Mouse (Mus musculus) heart, adult 18-20 months (tissue): ENCODE measurements around the gene Cort. TPM values are rescaled to one million over a fixed set of nuclear protein-coding genes. Genes with fewer than 3 reads are reported as not detected.

Source experiments
- DNase-seq, 2 experiments: peaks; one replicate each; pipeline ENCODE4 v3.0.0; 2021 to 2022; ENCODE audit warnings: mixed read lengths in 1 of 2
- total RNA-seq, 2 experiments: library from RNA; stranded (reverse); gene quantifications; 2 replicates each; pipeline ENCODE4 v1.2.3; 2021

Gene Cort
- total RNA-seq, 2 experiments from 2014 or later, result not detected

DNA sequence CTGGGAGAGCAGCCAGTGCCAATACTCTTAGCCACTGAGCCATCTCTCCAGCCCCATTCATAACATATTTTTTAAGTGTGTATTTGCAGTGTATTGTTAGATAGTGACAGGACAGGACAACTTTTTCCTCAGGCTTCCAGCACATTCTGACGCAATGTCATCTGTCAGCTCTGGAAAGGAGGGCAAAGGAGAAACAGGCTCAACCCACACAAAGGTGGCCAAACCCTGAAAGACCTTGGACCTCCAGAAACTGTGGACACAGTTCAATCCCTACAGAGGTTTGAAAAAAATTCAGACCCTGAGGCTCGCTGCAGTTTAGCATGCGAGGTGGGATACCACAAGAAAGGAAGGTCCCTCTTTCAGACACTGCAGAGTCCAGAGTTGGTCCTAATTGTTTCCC, 28.6 kb downstream of the Cort start:
- no peak for DNase-seq

DNA sequence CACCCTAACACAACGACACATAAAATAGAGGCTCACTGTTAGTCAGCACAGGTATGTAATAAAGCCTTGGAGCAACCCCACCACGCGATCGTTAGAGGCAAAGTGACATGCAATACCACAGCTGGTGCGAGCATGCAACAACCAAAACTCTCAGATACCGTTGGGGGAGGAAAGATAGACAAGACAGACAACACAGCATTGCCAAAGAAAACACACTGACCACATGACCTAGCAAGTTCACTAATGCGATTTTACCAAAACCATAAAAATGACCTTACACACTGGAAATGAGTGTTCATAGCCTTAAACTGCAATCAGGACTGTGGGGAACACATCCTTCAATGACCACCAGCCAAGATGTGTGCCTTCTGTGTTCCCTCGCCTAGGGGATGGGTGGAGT, 35.2 kb downstream of the Cort start:
- DNase-seq, result no peak

DNA sequence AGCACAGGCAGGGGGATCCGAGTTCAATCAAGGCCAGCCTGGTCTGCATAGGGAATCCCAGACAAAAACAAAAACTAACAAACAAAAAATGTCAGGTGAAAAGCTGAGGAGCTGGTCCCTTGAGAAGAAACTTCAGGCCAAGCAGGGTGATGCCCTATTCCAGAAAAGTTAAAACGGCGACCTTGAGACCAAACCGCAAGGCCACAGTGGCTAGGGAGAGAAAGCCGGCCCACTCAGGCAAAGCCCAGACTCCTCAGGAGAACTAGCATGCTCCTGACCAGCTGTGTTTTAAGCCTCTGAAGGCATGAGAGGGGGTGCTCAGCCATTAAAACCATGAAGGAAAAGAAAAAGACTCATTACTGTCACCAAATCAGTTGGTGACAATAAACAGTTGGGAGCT, 41.2 kb downstream of the Cort start:
- DNase-seq, result no peak

DNA sequence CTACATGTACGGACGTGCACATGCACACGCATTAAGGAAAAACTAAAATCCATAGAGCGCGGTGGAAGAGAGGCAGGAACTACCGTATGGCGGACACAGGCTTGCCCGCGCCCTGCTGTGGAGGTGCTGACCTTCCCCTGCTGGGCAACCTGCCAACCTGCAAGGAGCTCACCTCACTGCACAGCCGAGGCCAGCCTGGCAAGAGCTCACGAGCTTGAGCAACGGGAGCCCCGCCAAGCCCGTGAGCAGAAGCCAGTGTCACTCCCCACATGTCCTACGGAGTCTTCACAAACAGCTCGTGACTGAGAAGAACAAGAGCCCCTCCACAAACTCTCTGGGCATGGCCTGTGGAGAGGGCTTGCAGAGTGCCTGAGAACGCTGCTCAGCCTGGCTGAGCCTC, 45.0 kb downstream of the Cort start:
- peak; percentile 82 to 87 for DNase-seq

DNA sequence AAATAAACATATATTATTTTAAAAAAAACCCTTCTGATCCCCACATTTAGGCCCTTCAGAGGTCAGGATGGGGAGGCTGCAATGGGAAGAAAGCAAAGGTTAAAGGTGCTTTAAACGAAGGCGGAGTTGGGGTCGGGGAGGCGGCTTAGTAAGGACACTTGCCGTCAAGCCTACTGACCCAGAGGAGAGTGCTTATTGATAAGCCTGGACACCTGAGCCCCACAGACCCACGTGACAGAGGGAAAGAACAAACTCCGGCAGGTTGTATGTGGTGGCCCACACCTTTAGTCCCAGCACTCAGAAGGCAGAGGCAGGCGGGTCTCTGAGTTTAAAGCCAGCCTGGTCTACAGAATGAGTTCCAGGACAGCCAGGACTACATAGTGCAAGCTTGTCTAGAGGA, 46.5 kb downstream of the Cort start:
- no peak for DNase-seq

DNA sequence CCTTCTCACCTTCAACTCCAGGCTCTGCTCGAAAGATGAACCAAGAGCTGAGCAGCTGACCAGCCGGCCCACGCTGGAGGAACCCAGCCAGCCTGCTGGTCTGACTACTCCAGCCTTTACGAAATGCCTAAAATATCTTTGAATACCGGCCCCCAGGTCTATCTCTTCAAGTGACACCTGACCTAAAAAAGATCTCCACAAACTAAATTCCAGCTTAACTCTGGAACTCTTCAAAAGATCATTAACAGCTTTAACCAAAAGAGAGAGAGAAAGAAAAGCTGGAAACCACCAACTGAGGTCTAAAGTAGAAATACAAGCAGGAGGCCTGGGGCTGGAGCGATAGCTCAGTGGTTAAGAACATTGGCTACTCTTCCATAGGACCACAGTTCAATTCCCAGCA, 46.9 kb downstream of the Cort start:
- no peak for DNase-seq

DNA sequence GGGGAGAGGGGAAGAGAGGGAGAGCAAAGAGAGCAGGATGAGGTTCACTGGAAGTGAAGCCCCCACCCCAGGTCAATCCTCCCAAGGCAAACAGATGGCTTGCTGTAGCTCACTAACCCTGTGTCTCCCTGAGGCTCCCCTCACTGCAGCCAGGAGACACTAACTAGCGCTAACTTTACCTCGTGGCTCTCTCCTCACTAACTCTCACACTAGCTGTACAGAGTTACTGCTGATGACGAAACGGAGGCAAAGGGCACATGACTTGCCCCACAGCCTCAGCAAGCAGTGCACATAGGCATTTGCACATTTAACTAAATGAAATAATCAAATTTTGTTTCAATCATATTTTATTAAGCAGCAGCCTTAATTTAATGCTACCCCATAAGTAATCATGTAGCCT, 48.3 kb downstream of the Cort start:
- no peak for DNase-seq

DNA sequence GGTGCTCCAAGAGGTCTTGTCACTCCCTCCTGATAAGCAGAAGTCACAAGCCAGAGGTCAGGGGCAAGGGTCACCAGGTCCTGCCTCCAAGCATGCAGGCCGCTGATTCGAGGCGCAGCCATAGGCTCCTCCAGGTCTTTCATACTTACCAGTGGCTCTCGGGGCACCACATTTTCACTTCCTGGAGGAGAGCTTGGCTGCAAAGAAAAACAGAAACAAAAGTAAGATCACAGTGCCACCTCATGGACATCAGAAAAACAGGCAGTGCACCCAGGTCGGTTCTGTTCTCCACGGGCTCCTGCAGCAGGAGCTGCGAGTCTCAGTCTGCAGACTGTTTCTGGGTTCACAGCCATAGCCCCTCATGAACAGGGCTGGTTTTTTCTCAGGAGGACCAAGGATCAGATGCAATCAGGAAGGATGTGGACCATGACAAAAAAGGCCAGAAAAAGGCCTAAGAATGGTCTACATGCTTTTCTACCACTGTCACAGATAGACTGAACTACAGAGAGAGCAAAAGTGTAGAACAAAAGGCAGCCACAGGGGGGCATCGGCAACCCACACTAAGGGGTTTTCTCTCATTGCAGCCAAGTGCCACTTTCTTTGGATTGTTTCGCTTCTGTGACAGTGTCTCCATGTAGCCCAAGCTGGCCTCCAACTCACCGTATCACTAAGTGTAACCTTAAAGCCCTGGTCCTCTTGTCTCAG, 50.5 kb downstream of the Cort start:
- peak; percentile 74 to 81 for DNase-seq

DNA sequence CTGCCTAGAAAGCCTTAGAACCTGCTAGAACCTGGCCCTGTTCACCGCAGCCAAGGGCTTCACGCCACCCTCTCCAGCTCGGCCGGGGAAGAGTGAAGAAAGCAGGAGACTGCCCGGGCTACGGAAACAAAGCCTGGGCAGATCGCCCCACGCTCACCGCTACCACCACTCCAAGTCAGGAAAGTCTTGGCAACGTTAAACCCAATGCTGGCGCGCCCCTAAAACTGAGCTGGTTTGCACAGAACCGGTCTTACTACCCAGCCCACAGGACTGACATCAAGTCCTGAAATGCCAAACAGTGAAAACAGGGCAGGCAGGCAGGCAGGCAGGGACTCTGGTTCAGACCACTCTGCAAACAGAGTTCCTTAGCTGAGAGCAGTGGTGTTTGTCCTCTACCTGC, 51.5 kb downstream of the Cort start:
- DNase-seq, result no peak

Other genes with a start within 250 kb of the Cort start
- 10 to 100 TPM; 21.2 to 22.6 TPM for gene Pex14, start 26.9 kb downstream of the Cort start, total RNA-seq
- gene Dffa, start 22.6 kb downstream of the Cort start, total RNA-seq, result 10 to 100 TPM; 37.8 to 45.1 TPM
- gene Cenps, start 10.9 kb upstream of the Cort start, total RNA-seq, result 1 to 10 TPM; 7.2 to 8.6 TPM
- 10 to 100 TPM; 39.8 to 52.0 TPM for gene Pgd, start 40.0 kb upstream of the Cort start, total RNA-seq
- 100 to 1,000 TPM; 154 to 180 TPM for gene Kif1b, start 180.9 kb upstream of the Cort start, total RNA-seq